16 mouse cellular contexts compared by ENCODE assay signal in genomic region chr5:64700030-64700429, GRCm38 (mm10).
A peak's percentile ranks its signal among the peaks of the same experiment; 100 is the strongest.
DNase-seq lines count a peak whose midpoint lies in the region; ATAC-seq lines count a peak whose summit lies in the region.
"Had no signal": no experiment of that assay in that cellular context is flagged by ENCODE, and none has a peak within 500 bp of the region (broad histone marks: within the 10 kb centered on the region; RNA-seq: fewer than 3 reads in every experiment).

No protein-coding gene starts in this region.

- no peaks in the 10 kb centered on the region for H3K36me3 ChIP-seq in embryonic facial prominence, embryonic 15.5 days
- H3K36me3 ChIP-seq in embryonic facial prominence, embryonic 10.5 days (replicated peaks): no peaks in the 10 kb centered on the region
- H3K36me3 ChIP-seq: embryonic facial prominence, embryonic 12.5 days; limb, embryonic 13.5 days; liver, embryonic 15.5 days had no signal

- no peak overlapping the region for H3K9ac ChIP-seq in embryonic facial prominence, embryonic 15.5 days
- H3K9ac ChIP-seq: embryonic facial prominence, embryonic 12.5 days; limb, embryonic 13.5 days; liver, embryonic 15.5 days had no signal

- no peak for ATAC-seq in embryonic facial prominence, embryonic 15.5 days (ENCODE audit: insufficient number of reproducible peaks, low FRiP score, low TSS enrichment, low read depth)

- no peaks in the 10 kb centered on the region for H3K9me3 ChIP-seq in embryonic facial prominence, embryonic 15.5 days (replicated peaks)
- H3K9me3 ChIP-seq in embryonic facial prominence, embryonic 10.5 days: no peaks in the 10 kb centered on the region
- H3K9me3 ChIP-seq: embryonic facial prominence, embryonic 12.5 days; limb, embryonic 13.5 days; liver, embryonic 15.5 days had no signal

- no peaks in the 10 kb centered on the region for H3K27me3 ChIP-seq in embryonic facial prominence, embryonic 15.5 days
- H3K27me3 ChIP-seq in embryonic facial prominence, embryonic 10.5 days (replicated peaks; ENCODE audit: low read depth, poor library complexity, severe bottlenecking): no peaks in the 10 kb centered on the region
- H3K27me3 ChIP-seq: embryonic facial prominence, embryonic 12.5 days; limb, embryonic 13.5 days; liver, embryonic 15.5 days had no signal

- 74% methylated on average over 6 of the region's 6 CpGs for WGBS in embryonic facial prominence, embryonic 15.5 days
- whole genome bisulfite sequencing in embryonic facial prominence, embryonic 10.5 days: 87% methylated on average over 6 of the region's 6 CpGs

- peaks cover 37% of the 10 kb centered on the region for H3K4me1 ChIP-seq in embryonic facial prominence, embryonic 15.5 days
- H3K4me1 ChIP-seq in embryonic facial prominence, embryonic 10.5 days: peaks cover 22% of the 10 kb centered on the region

- H3K4me3 ChIP-seq in embryonic facial prominence, embryonic 15.5 days (replicated peaks): no peak overlapping the region
- no peak overlapping the region for H3K4me3 ChIP-seq in embryonic facial prominence, embryonic 10.5 days
- H3K4me3 ChIP-seq: embryonic facial prominence, embryonic 12.5 days; limb, embryonic 13.5 days; liver, embryonic 15.5 days had no signal

- peak overlapping the region; percentile 48; the same call in 1 of the 2 replicates for H3K27ac ChIP-seq in embryonic facial prominence, embryonic 15.5 days (replicated peaks)
- no peak overlapping the region for H3K27ac ChIP-seq in embryonic facial prominence, embryonic 10.5 days (replicated peaks)
- H3K27ac ChIP-seq: embryonic facial prominence, embryonic 12.5 days; limb, embryonic 13.5 days; liver, embryonic 15.5 days had no signal

- no peak for DNase-seq in embryonic facial prominence, embryonic 10.5 days (ENCODE audit: low spot score)
- peak; percentile 54 for DNase-seq in urinary bladder, postnatal 14 days (ENCODE audit: low spot score)
- DNase-seq in urinary bladder, postnatal 4 days (ENCODE audit: low spot score in 2 of 2): no peak
- peak; percentile 79 for DNase-seq in lung, postnatal 36 days
- DNase-seq in layer of hippocampus, adult 9-11 months: no peak
- DNase-seq in adrenal gland, postnatal 4 days (ENCODE audit: low spot score in 2 of 2): no peak
- DNase-seq in left cerebral cortex, adult 11 months (ENCODE audit: low spot score): no peak
- DNase-seq: adrenal gland, postnatal 10 days; cerebellum, adult 18-20 months; gastrocnemius, postnatal 10 days; right cerebral cortex, adult 18-20 months had no signal

- H3K4me2 ChIP-seq in embryonic facial prominence, embryonic 15.5 days (replicated peaks): no peak overlapping the region
- H3K4me2 ChIP-seq: embryonic facial prominence, embryonic 12.5 days; heart, embryonic 11.5 days; limb, embryonic 13.5 days; liver, embryonic 15.5 days had no signal

Comparison
In these comparisons a context has a peak if more than half of its experiments do, and no peak if none do; other contexts are left out.
1. DNase-seq: peak in urinary bladder, postnatal 14 days (single experiment) and lung, postnatal 36 days (single experiment); none in embryonic facial prominence, embryonic 10.5 days (single experiment), urinary bladder, postnatal 4 days (0 of 2), layer of hippocampus, adult 9-11 months (single experiment), adrenal gland, postnatal 4 days (0 of 2) and left cerebral cortex, adult 11 months (single experiment).